Mouse (Mus musculus): ENCODE data around the gene Espnl.
A peak's percentile ranks its signal among the peaks of the same experiment; 100 is the strongest.

Espnl gene

GRCm38 (mm10) chr1:91317656-91318055, 4.2 kb upstream of the Espnl start:
- no peak for DNase-seq (ENCODE audit: low spot score in 2 of 2)

GRCm38 (mm10) chr1:91324646-91325045, 2.8 kb downstream of the Espnl start:
- DNase-seq (ENCODE audit: low spot score in 2 of 2) = no peak

GRCm38 (mm10) chr1:91325488-91326042, 3.7 kb downstream of the Espnl start:
- DNase-seq (ENCODE audit: low spot score in 2 of 2) = no peak

- peak; percentile 38 to 64 for DNase-seq (ENCODE audit: low spot score in 2 of 2)
Observed at GRCm38 (mm10) chr1:91332102-91332501, 10.2 kb downstream of the Espnl start.

GRCm38 (mm10) chr1:91333582-91333981, 11.7 kb downstream of the Espnl start:
- no peak for DNase-seq (ENCODE audit: low spot score in 2 of 2)

- no peak for DNase-seq (ENCODE audit: low spot score in 2 of 2)
Observed at GRCm38 (mm10) chr1:91337355-91337754, 15.5 kb downstream of the Espnl start.

- peak; percentile 31 to 33 for DNase-seq (ENCODE audit: low spot score in 2 of 2)
Observed at GRCm38 (mm10) chr1:91344001-91344400, 22.1 kb downstream of the Espnl start.

- peak in 1 of 2 experiments; percentile 20 for DNase-seq (ENCODE audit: low spot score in 2 of 2)
Observed at GRCm38 (mm10) chr1:91344921-91345685, 23.2 kb downstream of the Espnl start.

GRCm38 (mm10) chr1:91346892-91347291, 25.0 kb downstream of the Espnl start:
- DNase-seq (ENCODE audit: low spot score in 2 of 2) = peak; percentile 54 to 64

GRCm38 (mm10) chr1:91350841-91351240, 29.0 kb downstream of the Espnl start, which contains the start of gene Klhl30:
Gene Klhl30, plus strand, starts transcription at chr1:91351016.
- no peak for DNase-seq (ENCODE audit: low spot score in 2 of 2)

GRCm38 (mm10) chr1:91351249-91351648, 29.4 kb downstream of the Espnl start:
- no peak for DNase-seq (ENCODE audit: low spot score in 2 of 2)

- DNase-seq (ENCODE audit: low spot score in 2 of 2) = peak; percentile 10 to 26
Observed at GRCm38 (mm10) chr1:91352277-91352676, 30.4 kb downstream of the Espnl start.

- no peak for DNase-seq (ENCODE audit: low spot score in 2 of 2)
Observed at GRCm38 (mm10) chr1:91356105-91356504, 34.2 kb downstream of the Espnl start.

GRCm38 (mm10) chr1:91362113-91362512, 40.2 kb downstream of the Espnl start:
- DNase-seq (ENCODE audit: low spot score in 2 of 2) = no peak

- no peak for DNase-seq (ENCODE audit: low spot score in 2 of 2)
Observed at GRCm38 (mm10) chr1:91364822-91365644, 43.2 kb downstream of the Espnl start.

GRCm38 (mm10) chr1:91365816-91366214, 43.9 kb downstream of the Espnl start:
- no peak for DNase-seq (ENCODE audit: low spot score in 2 of 2)

GRCm38 (mm10) chr1:91366215-91367108, 44.6 kb downstream of the Espnl start, which contains the start of gene Erfe:
Gene Erfe, plus strand, starts transcription at chr1:91366430.
- peak; percentile 34 to 37 for DNase-seq (ENCODE audit: low spot score in 2 of 2)

GRCm38 (mm10) chr1:91367295-91367694, 45.4 kb downstream of the Espnl start:
- DNase-seq (ENCODE audit: low spot score in 2 of 2) = no peak

- no peak for DNase-seq (ENCODE audit: low spot score in 2 of 2)
Observed at GRCm38 (mm10) chr1:91369408-91369807, 47.5 kb downstream of the Espnl start.

- DNase-seq (ENCODE audit: low spot score in 2 of 2) = no peak
Observed at GRCm38 (mm10) chr1:91370055-91370454, 48.2 kb downstream of the Espnl start.

- no peak for DNase-seq (ENCODE audit: low spot score in 2 of 2)
Observed at GRCm38 (mm10) chr1:91373414-91373835, 51.5 kb downstream of the Espnl start.

Data from frontal cortex, postnatal 36 days (tissue).